Comparison of ENCODE assay signal across 8 mouse cellular contexts in genomic region chr7:64873266-64873665, GRCm38 (mm10). TPM values are rescaled to one million over a fixed set of nuclear protein-coding genes. Genes with fewer than 3 reads are reported as not detected.
DNase-seq lines count a peak whose midpoint lies in the region; ATAC-seq lines count a peak whose summit lies in the region.

No protein-coding gene starts in this region.

- H3K27ac ChIP-seq in liver, embryonic 12.5 days = peak overlapping the region; percentile 91; the same call in 1 of the 2 replicates

- ATAC-seq in liver, embryonic 12.5 days = no peak

- peak overlapping the region; percentile 89 for H3K4me2 ChIP-seq in liver, embryonic 12.5 days

- 40% methylated on average over 11 of the region's 11 CpGs for WGBS in liver, embryonic 12.5 days (ENCODE audit: insufficient replicate concordance)

- peaks cover 25% of the 10 kb centered on the region for H3K4me1 ChIP-seq in liver, embryonic 12.5 days

- H3K36me3 ChIP-seq in liver, embryonic 12.5 days = peaks cover 5% of the 10 kb centered on the region; the same call in 1 of the 2 replicates

- no peaks in the 10 kb centered on the region for H3K9me3 ChIP-seq in liver, embryonic 12.5 days (replicated peaks)

- H3K9ac ChIP-seq in liver, embryonic 12.5 days = peak overlapping the region; percentile 39; the same call in 1 of the 2 replicates

- peaks cover 7% of the 10 kb centered on the region; the same call in 1 of the 2 replicates for H3K27me3 ChIP-seq in liver, embryonic 12.5 days (replicated peaks)

- peak overlapping the region; percentile 92 for H3K4me3 ChIP-seq in liver, embryonic 12.5 days

- DNase-seq in cerebellum, adult 11-12 months = peak; percentile 51
- no peak for DNase-seq in cerebellum, adult 18-20 months
- peak; percentile 7 to 23 for DNase-seq in thymus, postnatal 10 days (ENCODE audit: low spot score in 2 of 2)
- no peak for DNase-seq in thymus, postnatal 25 days
- peak; percentile 30 for DNase-seq in thymus, postnatal 14 days
- no peak for DNase-seq in adrenal gland, postnatal 36 days
- DNase-seq in gastrocnemius, postnatal 25 days = no peak

RNA-seq across cellular contexts. Expression of gene Nsmce3, which starts 0.5 kb away (rescaled TPM):
- 7.9 and 8.2 TPM in 2 replicates for polyA plus RNA-seq in liver, embryonic 12.5 days (2016; fragmentation: Nextera tagmentation; extraction: Ambion mirVana)
- total RNA-seq in adrenal gland, postnatal 36 days (2021) = 1 to 10 TPM; 7.9 to 9.6 TPM
- 1 to 10 TPM; 2.1 to 2.4 TPM for total RNA-seq in gastrocnemius, postnatal 25 days (2021)

Comparison
In these comparisons a context has a peak if more than half of its experiments do, and no peak if none do; other contexts are left out.
1. DNase-seq: peak in cerebellum, adult 11-12 months (single experiment), thymus, postnatal 10 days (2 of 2) and thymus, postnatal 14 days (single experiment); none in cerebellum, adult 18-20 months (0 of 2), thymus, postnatal 25 days (single experiment), adrenal gland, postnatal 36 days (0 of 2) and gastrocnemius, postnatal 25 days (single experiment).